ENCODE assay signal across 8 mouse cellular contexts in genomic region chr5:136237607-136238006, GRCm38 (mm10). TPM values are rescaled to one million over a fixed set of nuclear protein-coding genes. Genes with fewer than 3 reads are reported as not detected.
A peak's percentile ranks its signal among the peaks of the same experiment; 100 is the strongest.
DNase-seq lines count a peak whose midpoint lies in the region; ATAC-seq and TF ChIP-seq lines count a peak whose summit lies in the region.
"Had no signal": no experiment of that assay in that cellular context is flagged by ENCODE, and none has a peak within 500 bp of the region (broad histone marks: within the 10 kb centered on the region; RNA-seq: fewer than 3 reads in every experiment).

No protein-coding gene starts in this region.

- DNase-seq in hindbrain, embryonic 14.5 days (ENCODE audit: low spot score), result no peak
- no peak for DNase-seq in right cerebral cortex, postnatal 10 days (ENCODE audit: low spot score in 2 of 2)
- DNase-seq in right cerebral cortex, postnatal 36 days (ENCODE audit: low spot score in 2 of 2), result no peak
- DNase-seq in gastrocnemius, postnatal 36 days, result no peak
- DNase-seq: lung, postnatal 36 days had no signal

- H3K36me3 ChIP-seq in E14TG2a.4 (ENCODE audit: insufficient read depth, low read length) (no peaks in the 10 kb centered on the region), ES-Bruce4 (ENCODE audit: control insufficient read depth, insufficient read depth, low read length, poor library complexity, severe bottlenecking) (no peaks in the 10 kb centered on the region)
- H3K36me3 ChIP-seq in hindbrain, embryonic 14.5 days (replicated peaks; ENCODE audit: control insufficient read depth, insufficient read depth), result no peaks in the 10 kb centered on the region
- no peaks in the 10 kb centered on the region for H3K36me3 ChIP-seq in liver, embryonic 15.5 days (replicated peaks)

- no peaks in the 10 kb centered on the region for H3K9me3 ChIP-seq in E14TG2a.4 (ENCODE audit: low read length)
- no peaks in the 10 kb centered on the region for H3K9me3 ChIP-seq in ES-Bruce4 (replicated peaks; ENCODE audit: control insufficient read depth, insufficient read depth, low read length, poor library complexity, severe bottlenecking)
- H3K9me3 ChIP-seq in hindbrain, embryonic 14.5 days (ENCODE audit: control insufficient read depth, low read length), result no peaks in the 10 kb centered on the region
- no peaks in the 10 kb centered on the region for H3K9me3 ChIP-seq in liver, embryonic 15.5 days (replicated peaks)

- H3K4me1 ChIP-seq in E14TG2a.4 (replicated peaks; ENCODE audit: low read depth, low read length) (peaks cover 41% of the 10 kb centered on the region), ES-Bruce4 (ENCODE audit: control insufficient read depth, insufficient read depth, low read length) (peaks cover 2% of the 10 kb centered on the region)
- H3K4me1 ChIP-seq in hindbrain, embryonic 14.5 days (replicated peaks; ENCODE audit: control insufficient read depth, insufficient read depth, low read length), result peaks cover 31% of the 10 kb centered on the region
- H3K4me1 ChIP-seq in liver, embryonic 15.5 days (replicated peaks), result peaks cover 14% of the 10 kb centered on the region

- TF ChIP-seq EP300 in ES-Bruce4 (IDR thresholded peaks at IDR 0.05; ENCODE audit: insufficient read depth, low read depth, low read length), result no peak

- H3K27ac ChIP-seq in ES-Bruce4 (ENCODE audit: insufficient read depth, low read length), result no peak overlapping the region
- H3K27ac ChIP-seq in hindbrain, embryonic 14.5 days, result no peak overlapping the region
- H3K27ac ChIP-seq in liver, embryonic 15.5 days (replicated peaks), result no peak overlapping the region

- H3K9ac ChIP-seq in ES-Bruce4 (ENCODE audit: low read depth, poor library complexity, severe bottlenecking), result no peak overlapping the region; the same call in 1 of the 2 replicates
- H3K9ac ChIP-seq in hindbrain, embryonic 14.5 days, result peak overlapping the region; percentile 44
- no peak overlapping the region for H3K9ac ChIP-seq in liver, embryonic 15.5 days

- H3K4me3 ChIP-seq in E14TG2a.4 (replicated peaks; ENCODE audit: low read length) (peak overlapping the region; percentile 11; the same call in 1 of the 2 replicates), ES-Bruce4 (ENCODE audit: low read depth, low read length) (peak overlapping the region; percentile 31; the same call in 1 of the 2 replicates)
- H3K4me3 ChIP-seq in hindbrain, embryonic 14.5 days (replicated peaks; ENCODE audit: low read length), result peak overlapping the region; percentile 23
- H3K4me3 ChIP-seq in liver, embryonic 15.5 days (replicated peaks), result peak overlapping the region; percentile 21

- no peak for ATAC-seq in hindbrain, embryonic 14.5 days (ENCODE audit: low FRiP score)
- ATAC-seq in liver, embryonic 15.5 days (ENCODE audit: insufficient read depth), result 0 out of 2 replicates have a peak, but pooled peaks have one; percentile 15

- TF ChIP-seq CTCF in E14TG2a.4 (conservative IDR thresholded peaks at IDR 0.05; ENCODE audit: low read length), result no peak
- no peak for TF ChIP-seq CTCF in ES-Bruce4 (IDR thresholded peaks at IDR 0.05; ENCODE audit: low read depth, low read length)

- H3K27me3 ChIP-seq in E14TG2a.4 (ENCODE audit: insufficient read depth, low read length) (peaks cover 77% of the 10 kb centered on the region), ES-Bruce4 (ENCODE audit: control insufficient read depth, insufficient read depth, low read length, poor library complexity, severe bottlenecking) (no peaks in the 10 kb centered on the region)
- no peaks in the 10 kb centered on the region for H3K27me3 ChIP-seq in hindbrain, embryonic 14.5 days (ENCODE audit: control insufficient read depth, insufficient read depth, low read length)
- H3K27me3 ChIP-seq in liver, embryonic 15.5 days, result peaks cover 14% of the 10 kb centered on the region

- 2% methylated on average over 19 of the region's 19 CpGs for WGBS in hindbrain, embryonic 14.5 days
- 3% methylated on average over 19 of the region's 19 CpGs for WGBS in liver, embryonic 15.5 days (ENCODE audit: insufficient replicate concordance)

- H3K4me2 ChIP-seq in hindbrain, embryonic 14.5 days (replicated peaks), result peak overlapping the region; percentile 52
- peak overlapping the region; percentile 51 for H3K4me2 ChIP-seq in liver, embryonic 15.5 days

- no peak for TF ChIP-seq POLR2A in ES-Bruce4 (IDR thresholded peaks at IDR 0.05; ENCODE audit: insufficient read depth, low read length)

- intact Hi-C loops in gastrocnemius, postnatal 36 days (cut with DNase I), result no loop called here

RNA-seq across cellular contexts. Expression of gene Sh2b2, which starts 8.7 kb away (rescaled TPM):
- 2.3 and 2.7 TPM in 2 replicates for polyA plus RNA-seq in ES-Bruce4 (2011; ENCODE audit: insufficient read depth, insufficient read length, low read depth, missing spikeins)
- 24.6 and 24.8 TPM in 2 replicates for polyA plus RNA-seq in hindbrain, embryonic 14.5 days (2014; fragmentation: Nextera tagmentation; extraction: Ambion mirVana)
- 2.1 and 2.3 TPM in 2 replicates for polyA plus RNA-seq in liver, embryonic 15.5 days (2015; fragmentation: Nextera tagmentation; extraction: Ambion mirVana)
- total RNA-seq in gastrocnemius, postnatal 36 days (2021), result 1 to 10 TPM; 3.5 to 3.9 TPM

RNA-seq across cellular contexts. Expression of gene Prkrip1, which starts 38.8 kb away (rescaled TPM):
- 45.3 and 48.3 TPM in 2 replicates for polyA plus RNA-seq in ES-Bruce4 (2011; ENCODE audit: insufficient read depth, insufficient read length, low read depth, missing spikeins)
- polyA plus RNA-seq in hindbrain, embryonic 14.5 days (2014; fragmentation: Nextera tagmentation; extraction: Ambion mirVana), result 59.0 and 61.7 TPM in 2 replicates
- 16.5 and 22.5 TPM in 2 replicates for polyA plus RNA-seq in liver, embryonic 15.5 days (2015; fragmentation: Nextera tagmentation; extraction: Ambion mirVana)
- 10 to 100 TPM; 20.9 to 21.4 TPM for total RNA-seq in gastrocnemius, postnatal 36 days (2021)
